Mouse (Mus musculus) olfactory bulb, adult 2 months (tissue): ENCODE measurements at regions not wholly inside any gene's neighbourhood (a gene's known extent, or its start where the extent isn't known, plus 50 kb on each side); places are given as distances from the start of the nearest gene placed in this dataset.

Experiments
- H3K27ac ChIP-seq: fragments of 200-500 bp; 2 replicates; pipeline ENCODE4 v1.5.1; 2012; ENCODE audit warnings: low read depth, low read length; ENCODE audit not compliant: insufficient read depth
- H3K4me1 ChIP-seq: fragments of 200-500 bp; 2 replicates; pipeline ENCODE4 v1.6.1; 2012; ENCODE audit warnings: low read length; ENCODE audit not compliant: control insufficient read depth, insufficient read depth
- H3K4me3 ChIP-seq: fragments of 200-500 bp; 2 replicates; pipeline ENCODE4 v1.5.1; 2012; ENCODE audit warnings: mild to moderate bottlenecking, low read depth, low read length, moderate library complexity; ENCODE audit not compliant: insufficient read depth
- CTCF ChIP-seq: fragments of 200-500 bp; IDR thresholded peaks from 2 replicates; pipeline ENCODE4 v1.5.1; 2012; ENCODE audit warnings: low read depth, mild to moderate bottlenecking, low read length, moderate library complexity; ENCODE audit not compliant: insufficient read depth
- POLR2A ChIP-seq: fragments of 200-500 bp; IDR thresholded peaks from 2 replicates; pipeline ENCODE4 v1.6.1; 2012; ENCODE audit warnings: mild to moderate bottlenecking, low read depth, low read length, moderate library complexity; ENCODE audit not compliant: insufficient read depth
- WGBS: fragments of 180-500 bp; shearing (Covaris S2); methylation state at CpG from one replicate; pipeline ENCODE4 v1.1.7; 2018; 5-methylcytosine and 5-hydroxymethylcytosine counted together

- 85% methylated on average over 4 of the region's 4 CpGs for WGBS
These were observed 241.0 kb downstream of the Sipa1l2 start for GRCm38 (mm10) chr8:125328650-125329049.

GRCm38 (mm10) chr8:125327551-125328262 is 241.9 kb downstream of the Sipa1l2 start:
- H3K4me3 ChIP-seq, result no peak overlapping the region
- no peak overlapping the region for H3K27ac ChIP-seq
- 55% methylated on average over 13 of the region's 13 CpGs for WGBS
- H3K4me1 ChIP-seq, result peaks cover 11% of the 10 kb centered on the region
- no peak for TF ChIP-seq CTCF
- no peak for TF ChIP-seq POLR2A

More at GRCm38 (mm10) chr8:125328650-125329049, 241.0 kb downstream of the Sipa1l2 start:
- Histone ChIP-seq H3K4me3 (no peak overlapping the region), H3K27ac (no peak overlapping the region), H3K4me1 (peaks cover 11% of the 10 kb centered on the region)
- TF ChIP-seq POLR2A, result no peak
- no peak for TF ChIP-seq CTCF

GRCm38 (mm10) chr8:125327006-125327405 is 242.6 kb downstream of the Sipa1l2 start:
- WGBS, result 81% methylated on average over 6 of the region's 6 CpGs
- no peak for TF ChIP-seq CTCF
- TF ChIP-seq POLR2A, result no peak
- H3K27ac ChIP-seq, result no peak overlapping the region
- no peak overlapping the region for H3K4me3 ChIP-seq
- peaks cover 11% of the 10 kb centered on the region for H3K4me1 ChIP-seq

- TF ChIP-seq POLR2A (no peak), CTCF (no peak)
- Histone ChIP-seq H3K27ac (no peak overlapping the region), H3K4me1 (peaks cover 11% of the 10 kb centered on the region), H3K4me3 (no peak overlapping the region)
- WGBS, result 98% methylated on average over 6 of the region's 6 CpGs
These were observed 243.9 kb downstream of the Sipa1l2 start for GRCm38 (mm10) chr8:125325736-125326135.

DNA sequence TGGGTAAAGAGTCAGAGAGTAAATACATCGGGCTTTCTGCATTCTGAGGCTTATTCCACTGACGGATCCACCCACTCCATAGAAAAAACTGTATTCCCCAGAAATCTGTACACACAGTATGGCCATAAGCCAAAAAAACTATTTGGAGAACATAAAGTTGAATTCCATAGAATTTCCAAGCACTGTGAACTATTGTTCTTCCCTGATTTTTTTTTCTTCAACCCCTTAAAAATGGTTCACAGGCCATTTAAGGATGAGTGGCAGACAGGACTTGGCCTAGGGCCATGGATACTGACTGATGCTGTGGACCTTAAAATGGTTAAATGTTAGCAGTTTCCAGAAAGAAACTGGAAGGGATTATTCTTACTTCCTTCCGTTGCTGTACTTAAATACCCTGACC is 247.0 kb downstream of the Sipa1l2 start:
- Histone ChIP-seq H3K4me3 (no peak overlapping the region), H3K27ac (no peak overlapping the region), H3K4me1 (0 out of 2 replicates have a peak, but pooled peaks cover 4% of the 10 kb centered on the region)
- 73% methylated on average over 3 of the region's 3 CpGs for WGBS
- TF ChIP-seq CTCF (no peak), POLR2A (no peak)

DNA sequence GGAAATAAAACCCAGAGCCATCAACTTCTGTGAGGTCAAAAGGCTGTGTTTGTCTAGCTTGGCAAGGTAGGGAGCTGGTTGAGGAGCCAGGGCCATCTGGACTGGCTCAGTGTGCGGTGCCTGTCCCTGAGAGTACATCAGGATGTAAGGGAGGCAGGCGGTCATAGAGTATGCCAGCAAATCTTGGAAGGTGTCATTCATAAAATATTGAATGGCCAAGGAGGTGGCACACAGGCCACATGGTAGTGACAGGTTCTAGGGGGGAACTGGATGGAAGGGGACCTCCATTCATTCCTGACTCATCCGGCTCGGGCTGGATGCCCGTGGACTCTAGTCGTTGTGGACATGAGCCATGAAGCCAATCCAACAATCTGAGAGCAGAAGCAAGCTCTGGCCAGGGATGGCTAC is 252.0 kb downstream of the Sipa1l2 start:
- WGBS, result 85% methylated on average over 6 of the region's 6 CpGs
- no peaks in the 10 kb centered on the region for H3K4me1 ChIP-seq
- TF ChIP-seq POLR2A, result no peak
- no peak for TF ChIP-seq CTCF
- no peak overlapping the region for H3K4me3 ChIP-seq
- no peak overlapping the region for H3K27ac ChIP-seq

DNA sequence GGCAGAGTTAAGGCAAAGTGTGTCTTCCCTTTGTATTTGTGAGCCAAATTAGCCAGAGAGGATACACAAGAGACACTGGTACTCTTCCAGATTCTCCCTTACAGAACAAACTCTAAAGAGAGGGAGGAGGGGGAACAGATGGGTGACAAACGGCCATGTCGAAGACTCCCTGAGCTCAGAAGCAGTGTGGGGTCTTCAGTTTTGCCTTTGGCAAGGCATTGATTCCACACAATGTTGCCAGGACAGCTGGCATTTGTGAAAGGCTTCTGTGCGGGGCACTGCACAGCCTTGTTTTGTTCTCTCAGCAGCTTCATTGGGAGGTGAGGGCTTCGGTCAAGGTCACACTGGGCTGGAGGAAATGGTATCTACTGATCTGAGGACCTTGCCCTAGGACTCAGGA is 253.9 kb downstream of the Sipa1l2 start:
- TF ChIP-seq POLR2A (no peak), CTCF (no peak)
- Histone ChIP-seq H3K4me1 (no peaks in the 10 kb centered on the region), H3K27ac (no peak overlapping the region), H3K4me3 (no peak overlapping the region)
- WGBS, result 81% methylated on average over 4 of the region's 4 CpGs

DNA sequence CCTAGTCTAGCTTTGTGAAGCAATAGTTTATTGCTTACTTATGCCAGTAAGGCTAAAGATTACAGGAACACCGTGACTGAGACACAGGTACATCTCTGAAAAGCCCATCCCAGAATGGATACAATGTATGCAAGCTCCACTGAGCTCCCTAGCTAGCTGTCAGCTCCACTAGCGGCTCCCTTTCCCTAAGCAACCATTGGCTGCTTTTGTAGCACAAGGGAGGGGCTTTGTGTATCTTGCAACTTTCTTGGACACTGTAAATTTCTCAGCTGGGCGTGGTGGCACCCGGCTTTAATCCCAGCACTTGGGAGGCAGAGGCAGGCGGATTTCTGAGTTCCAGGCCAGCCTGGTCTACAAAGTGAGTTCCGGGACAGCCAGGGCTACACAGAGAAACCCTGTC is 254.6 kb downstream of the Sipa1l2 start:
- WGBS, result 92% methylated on average over 6 of the region's 6 CpGs

DNA sequence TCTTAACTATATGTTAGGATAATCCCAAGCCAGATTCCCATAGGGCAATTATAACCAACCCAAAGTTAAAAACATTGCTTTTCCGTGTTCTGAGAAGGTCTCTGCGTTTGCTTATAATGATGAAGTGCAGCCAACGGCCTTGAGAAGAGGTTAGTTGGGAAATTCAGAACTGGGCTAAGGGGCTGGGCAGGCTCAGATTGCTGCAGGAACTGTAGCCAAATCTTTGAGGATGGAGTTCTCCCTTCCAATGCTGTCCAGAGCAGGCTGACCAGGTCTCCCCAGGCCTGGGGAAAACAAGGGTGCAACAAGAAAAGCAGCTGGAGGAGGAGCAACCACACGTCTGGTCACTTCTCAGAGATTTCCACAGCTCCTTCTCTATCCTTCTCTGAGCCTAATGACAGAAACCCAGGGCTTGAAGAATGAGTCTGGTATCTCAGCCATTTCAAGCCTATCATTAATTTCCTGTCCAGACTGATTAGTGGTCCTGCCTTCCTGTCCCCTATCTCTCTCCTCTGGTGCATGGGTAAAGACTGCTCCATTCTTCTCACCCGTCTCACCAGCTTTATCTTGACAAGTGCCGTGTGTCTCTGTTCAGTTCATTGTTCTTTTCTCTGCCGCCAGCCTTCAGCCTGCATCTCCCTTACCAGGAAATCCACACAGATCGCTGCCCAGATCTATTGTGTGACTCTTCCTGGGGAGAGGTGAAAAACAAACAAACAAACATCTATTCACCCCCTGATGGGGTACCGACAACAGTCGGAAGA is 255.2 kb downstream of the Sipa1l2 start:
- Histone ChIP-seq H3K27ac (no peak overlapping the region), H3K4me1 (no peaks in the 10 kb centered on the region; the same call in 1 of the 2 replicates), H3K4me3 (no peak overlapping the region)
- TF ChIP-seq POLR2A (no peak), CTCF (no peak)
- WGBS, result 80% methylated on average over 10 of the region's 10 CpGs

More for the DNA sequence above, 254.6 kb downstream of the Sipa1l2 start:
- Histone ChIP-seq H3K4me1 (no peaks in the 10 kb centered on the region; the same call in 1 of the 2 replicates), H3K4me3 (no peak overlapping the region), H3K27ac (no peak overlapping the region)
- TF ChIP-seq CTCF (no peak), POLR2A (no peak)
